Mouse (Mus musculus) spleen, postnatal 14 days (tissue): ENCODE data around the gene Gkn3.

Experiments
- DNase-seq, 2 experiments: peaks; one replicate each; pipeline ENCODE4 v3.0.0; 2021 to 2022; ENCODE audit warnings: low spot score in 2 of 2

The Gkn3 gene

GRCm38 (mm10) chr6:87388877-87389276 lies at the start of gene Gkn3:
TSS of gene Gkn3 (minus strand) at chr6:87388935.
- no peak for DNase-seq

- DNase-seq: no peak
Observed at GRCm38 (mm10) chr6:87436745-87437144, 48.0 kb upstream of the Gkn3 start.

- no peak for DNase-seq
Observed at GRCm38 (mm10) chr6:87435791-87436190, 47.1 kb upstream of the Gkn3 start.

- no peak for DNase-seq
Observed at GRCm38 (mm10) chr6:87428487-87429044, 39.8 kb upstream of the Gkn3 start, which contains the start of gene Bmp10. TSS of gene Bmp10 (plus strand) at chr6:87428994.

GRCm38 (mm10) chr6:87427616-87428015 lies 38.9 kb upstream of the Gkn3 start:
- no peak for DNase-seq

GRCm38 (mm10) chr6:87426954-87427353 lies 38.2 kb upstream of the Gkn3 start:
- no peak for DNase-seq

GRCm38 (mm10) chr6:87424037-87424816 lies 35.5 kb upstream of the Gkn3 start:
- DNase-seq: no peak

GRCm38 (mm10) chr6:87422304-87422703 lies 33.6 kb upstream of the Gkn3 start:
- no peak for DNase-seq

- DNase-seq: no peak
Observed at GRCm38 (mm10) chr6:87412011-87412410, 23.3 kb upstream of the Gkn3 start.

- DNase-seq: no peak
Observed at GRCm38 (mm10) chr6:87401456-87401855, 12.7 kb upstream of the Gkn3 start.

GRCm38 (mm10) chr6:87399886-87400566 lies 11.3 kb upstream of the Gkn3 start:
- no peak for DNase-seq

- DNase-seq: peak; percentile 65 to 75
Observed at GRCm38 (mm10) chr6:87399137-87399536, 10.4 kb upstream of the Gkn3 start.

GRCm38 (mm10) chr6:87394783-87395182 lies 6.0 kb upstream of the Gkn3 start:
- no peak for DNase-seq

GRCm38 (mm10) chr6:87393466-87394205 lies 4.9 kb upstream of the Gkn3 start:
- no peak for DNase-seq

GRCm38 (mm10) chr6:87389455-87389989 lies 787 bp upstream of the Gkn3 start:
- DNase-seq: no peak

GRCm38 (mm10) chr6:87386681-87387080 lies 2.1 kb downstream of the Gkn3 start:
- no peak for DNase-seq

GRCm38 (mm10) chr6:87386203-87386602 lies 2.5 kb downstream of the Gkn3 start:
- DNase-seq: peak in 1 of 2 experiments; percentile 40

- no peak for DNase-seq
Observed at GRCm38 (mm10) chr6:87384761-87385160, 4.0 kb downstream of the Gkn3 start.

- no peak for DNase-seq
Observed at GRCm38 (mm10) chr6:87383926-87384691, 4.6 kb downstream of the Gkn3 start.

- DNase-seq: no peak
Observed at GRCm38 (mm10) chr6:87373057-87373456, 15.7 kb downstream of the Gkn3 start, which contains the start of gene Gkn2. TSS of gene Gkn2 (plus strand) at chr6:87373357.

- no peak for DNase-seq
Observed at GRCm38 (mm10) chr6:87369223-87369622, 19.5 kb downstream of the Gkn3 start.
